Mouse (Mus musculus): ENCODE measurements around the gene Rubcn.
A peak's percentile ranks its signal among the peaks of the same experiment; 100 is the strongest.
"Not testable (repeated sequence)": the region's sequence is repeated elsewhere in the genome, so short reads cannot be mapped to it uniquely, and the experiment has no call there.

Gene Rubcn

GRCm38 (mm10) chr16:32877343-32878156, at the start of gene Rubcn, which contains the start of gene Fyttd1:
TSS of gene Rubcn (minus strand) at chr16:32877766.
TSS of gene Fyttd1 (plus strand) at chr16:32877500.
- DNase-seq (ENCODE audit: low spot score): peak; percentile 93

GRCm38 (mm10) chr16:32927044-32927443, 49.5 kb upstream of the Rubcn start:
- DNase-seq (ENCODE audit: low spot score): no peak

GRCm38 (mm10) chr16:32926629-32927028, 49.1 kb upstream of the Rubcn start:
- not testable (repeated sequence) for DNase-seq (ENCODE audit: low spot score)

GRCm38 (mm10) chr16:32915292-32916068, 37.9 kb upstream of the Rubcn start:
- DNase-seq (ENCODE audit: low spot score): no peak

GRCm38 (mm10) chr16:32913937-32914881, 36.6 kb upstream of the Rubcn start, which contains the start of gene Lrch3:
TSS of gene Lrch3 (plus strand) at chr16:32914100.
- DNase-seq (ENCODE audit: low spot score): peak; percentile 95

GRCm38 (mm10) chr16:32913212-32913611, 35.6 kb upstream of the Rubcn start:
- DNase-seq (ENCODE audit: low spot score): no peak

GRCm38 (mm10) chr16:32906727-32907126, 29.2 kb upstream of the Rubcn start:
- DNase-seq (ENCODE audit: low spot score): no peak

GRCm38 (mm10) chr16:32906186-32906585, 28.6 kb upstream of the Rubcn start:
- no peak for DNase-seq (ENCODE audit: low spot score)

GRCm38 (mm10) chr16:32902051-32902428, 24.5 kb upstream of the Rubcn start:
- no peak for DNase-seq (ENCODE audit: low spot score)

- DNase-seq (ENCODE audit: low spot score): no peak
These were observed 23.9 kb upstream of the Rubcn start for GRCm38 (mm10) chr16:32901360-32902050.

- no peak for DNase-seq (ENCODE audit: low spot score)
These were observed 18.6 kb upstream of the Rubcn start for GRCm38 (mm10) chr16:32896126-32896525.

- DNase-seq (ENCODE audit: low spot score): no peak
These were observed 12.3 kb upstream of the Rubcn start for GRCm38 (mm10) chr16:32889881-32890280.

GRCm38 (mm10) chr16:32887996-32888395, 10.4 kb upstream of the Rubcn start:
- DNase-seq (ENCODE audit: low spot score): no peak

GRCm38 (mm10) chr16:32881538-32881937, 4.0 kb upstream of the Rubcn start:
- no peak for DNase-seq (ENCODE audit: low spot score)

GRCm38 (mm10) chr16:32878972-32879926, 1.7 kb upstream of the Rubcn start:
- no peak for DNase-seq (ENCODE audit: low spot score)

- no peak for DNase-seq (ENCODE audit: low spot score)
These were observed 612 bp upstream of the Rubcn start for GRCm38 (mm10) chr16:32878157-32878598.

- no peak for DNase-seq (ENCODE audit: low spot score)
These were observed 735 bp downstream of the Rubcn start for GRCm38 (mm10) chr16:32876831-32877230.

- DNase-seq (ENCODE audit: low spot score): no peak
These were observed 1.7 kb downstream of the Rubcn start for GRCm38 (mm10) chr16:32875847-32876246.

GRCm38 (mm10) chr16:32875281-32875680, 2.3 kb downstream of the Rubcn start:
- DNase-seq (ENCODE audit: low spot score): not testable (repeated sequence)

GRCm38 (mm10) chr16:32873366-32873765, 4.2 kb downstream of the Rubcn start:
- DNase-seq (ENCODE audit: low spot score): no peak
